Mouse (Mus musculus) liver, adult 2 months (tissue): Measurements from ENCODE around the gene Btg3. TPM values are rescaled to one million over a fixed set of nuclear protein-coding genes. Genes with fewer than 3 reads are reported as not detected.
A peak's percentile ranks its signal among the peaks of the same experiment; 100 is the strongest.

Experiments used
- DNase-seq: peaks from one replicate; pipeline ENCODE4 v3.0.0-alpha.2; 2011; ENCODE audit warnings: low read depth, low spot score; ENCODE audit errors: extremely low read depth
- H3K27ac ChIP-seq: fragments of 200-500 bp; replicated peaks from 2 replicates; pipeline ENCODE4 v1.5.1; 2012; ENCODE audit warnings: low read depth, mild to moderate bottlenecking, control low read depth, inconsistent platforms, low read length; ENCODE audit not compliant: insufficient read depth
- H3K27me3 ChIP-seq: fragments of 200-500 bp; 2 replicates; pipeline ENCODE4 v1.6.1; 2012; ENCODE audit warnings: mild to moderate bottlenecking, moderate library complexity, low read length, inconsistent platforms; ENCODE audit not compliant: control insufficient read depth, insufficient read depth
- H3K36me3 ChIP-seq: fragments of 200-500 bp; 2 replicates; pipeline ENCODE4 v1.6.1; 2012; ENCODE audit warnings: low read length, inconsistent platforms; ENCODE audit not compliant: control insufficient read depth, insufficient read depth
- H3K4me1 ChIP-seq: fragments of 200-500 bp; 2 replicates; pipeline ENCODE4 v1.6.1; 2011; ENCODE audit warnings: low read length; ENCODE audit not compliant: control insufficient read depth, insufficient read depth
- H3K4me3 ChIP-seq: fragments of 200-500 bp; 2 replicates; pipeline ENCODE4 v1.5.1; 2011; ENCODE audit warnings: low read depth, mild to moderate bottlenecking, control low read depth, low read length, moderate library complexity; ENCODE audit not compliant: insufficient read depth
- H3K79me2 ChIP-seq: fragments of 200-500 bp; 2 replicates; pipeline ENCODE4 v1.6.1; 2012; ENCODE audit warnings: inconsistent platforms, mild to moderate bottlenecking, low read length, moderate library complexity; ENCODE audit not compliant: control insufficient read depth, insufficient read depth
- H3K9ac ChIP-seq: fragments of 200-500 bp; 2 replicates; pipeline ENCODE4 v1.6.1; 2012; ENCODE audit warnings: low read depth, mild to moderate bottlenecking, control low read depth, inconsistent platforms, low read length
- CTCF ChIP-seq: fragments of 200-500 bp; IDR thresholded peaks from 2 replicates; pipeline ENCODE4 v1.5.1; 2011; ENCODE audit warnings: low read depth, low read length, control low read depth
- POLR2A ChIP-seq: fragments of 200-500 bp; IDR thresholded peaks from 2 replicates; pipeline ENCODE4 v1.6.1; 2011; ENCODE audit warnings: low read length, control low read depth; ENCODE audit not compliant: insufficient read depth; ENCODE audit errors: extremely low read depth
- whole genome bisulfite sequencing: fragments of 180-500 bp; shearing (Covaris S2); methylation state at CpG from one replicate; pipeline ENCODE4 v1.1.7; 2018; 5-methylcytosine and 5-hydroxymethylcytosine counted together
- polyA plus RNA-seq: library from polyadenylated mRNA; depleted of rRNA; stranded (reverse); fragments of >200 nt; gene quantifications from 2 replicates; pipeline ENCODE4 v1.2.3, GENCODE M21; 2012
- total RNA-seq: library from RNA; depleted of rRNA; stranded (reverse); fragments of >200 nt; gene quantifications from 2 replicates; pipeline ENCODE4 v1.2.3, GENCODE M21; 2014

Gene Btg3
- total and polyA plus RNA-seq, 2 experiments: 0.73 to 1.5 TPM

DNA sequence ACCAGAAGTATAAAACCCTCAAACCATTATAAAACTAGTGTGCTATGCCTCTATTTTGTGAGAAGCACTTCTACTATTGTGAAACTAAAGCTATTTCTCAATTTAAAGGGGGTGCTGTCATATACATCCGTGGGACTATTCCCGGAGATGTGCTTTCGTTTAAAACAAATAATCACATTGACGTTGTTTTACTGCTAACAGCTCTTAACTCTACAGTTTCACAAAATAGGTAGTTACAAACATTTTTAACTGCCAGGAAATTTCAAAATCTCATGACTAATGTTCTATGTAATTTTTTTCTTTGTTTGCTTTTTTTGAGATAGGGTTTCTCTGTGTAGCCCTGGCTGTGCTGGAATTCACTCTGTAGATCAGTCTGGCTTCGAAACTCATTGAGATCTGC lies 1.5 kb upstream of the Btg3 start:
- H3K4me1 ChIP-seq: no peaks in the 10 kb centered on the region; the same call in 1 of the 2 replicates
- WGBS: 35% methylated on average over 5 of the region's 5 CpGs
- no peak overlapping the region for H3K4me3 ChIP-seq
- peaks cover 4% of the 10 kb centered on the region; the same call in 1 of the 2 replicates for H3K79me2 ChIP-seq
- TF ChIP-seq CTCF (no peak), POLR2A (no peak)
- no peaks in the 10 kb centered on the region for H3K36me3 ChIP-seq
- H3K9ac ChIP-seq: no peak overlapping the region
- no peak overlapping the region for H3K27ac ChIP-seq
- DNase-seq: peak; percentile 15
- H3K27me3 ChIP-seq: no peaks in the 10 kb centered on the region

DNA sequence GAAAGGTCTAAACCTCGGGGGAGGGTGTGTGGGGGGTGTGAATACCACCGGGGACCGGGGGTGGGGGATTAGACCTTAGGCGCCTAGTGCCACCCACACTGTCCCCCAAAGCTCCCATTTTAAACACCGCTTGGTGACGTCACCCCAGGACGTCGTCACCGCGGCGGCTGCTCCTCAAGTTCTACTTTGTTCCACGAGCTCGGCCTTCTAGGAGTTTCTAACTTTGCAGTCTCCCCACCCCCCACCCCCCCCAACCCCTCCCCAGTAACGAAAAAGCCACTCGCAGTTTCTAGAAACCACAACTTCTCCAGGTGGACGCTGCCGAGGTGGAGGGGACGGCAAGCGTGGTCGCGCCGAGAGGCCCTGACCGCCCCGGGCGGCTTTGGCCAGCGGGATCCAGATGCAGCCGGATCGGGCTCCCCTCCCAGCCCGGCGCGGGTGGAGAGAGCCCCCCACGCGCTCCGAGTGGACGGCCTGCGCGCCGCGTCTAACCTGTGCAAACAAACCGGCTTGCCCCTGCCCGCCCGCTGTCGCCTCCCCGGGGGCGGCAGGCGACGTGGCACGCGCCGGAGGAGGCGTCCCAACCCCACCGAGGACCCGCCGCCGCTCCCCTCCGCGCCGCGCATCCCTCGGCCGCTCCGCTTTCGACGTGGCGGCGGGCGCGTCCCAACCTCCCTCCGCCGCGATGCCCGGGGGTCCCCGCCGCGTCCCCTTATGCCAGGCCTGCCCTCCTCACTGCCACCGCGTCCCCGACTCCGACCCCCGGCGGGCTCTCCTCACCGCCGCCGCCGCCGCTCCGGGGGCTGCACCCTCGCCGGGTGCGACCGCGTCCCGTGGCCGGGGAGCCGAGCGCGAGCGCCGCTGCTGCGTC lies 936 bp downstream of the Btg3 start:
- 1% methylated on average over 100 of the region's 100 CpGs for WGBS
- H3K4me1 ChIP-seq: no peaks in the 10 kb centered on the region
- peak overlapping the region; percentile 80 for H3K4me3 ChIP-seq
- TF ChIP-seq CTCF: no peak
- no peak for TF ChIP-seq POLR2A
- H3K79me2 ChIP-seq: peaks cover 4% of the 10 kb centered on the region; the same call in 1 of the 2 replicates
- no peak overlapping the region for H3K27ac ChIP-seq
- DNase-seq: no peak
- peak overlapping the region; percentile 91 for H3K9ac ChIP-seq
- no peaks in the 10 kb centered on the region for H3K27me3 ChIP-seq
- peaks cover 2% of the 10 kb centered on the region; the same call in 1 of the 2 replicates for H3K36me3 ChIP-seq

DNA sequence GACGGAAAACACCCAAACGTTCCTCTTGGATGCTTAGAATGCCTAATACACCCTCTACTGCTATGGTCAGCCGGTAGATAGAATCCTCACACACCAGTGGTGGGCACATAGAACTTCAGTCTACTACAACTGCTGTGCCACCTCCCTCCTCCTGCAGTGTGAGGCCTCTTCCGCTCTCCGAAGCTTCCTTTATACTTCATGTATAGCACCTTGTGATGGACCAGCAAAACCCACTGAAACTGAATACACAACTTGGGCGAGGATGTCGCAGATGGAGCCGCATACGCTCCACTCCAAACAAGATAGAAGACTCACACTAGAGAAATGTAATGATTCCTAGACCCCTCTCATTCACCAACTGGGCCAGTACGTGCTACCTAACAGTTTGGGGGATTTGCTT lies 1.8 kb downstream of the Btg3 start:
- Histone ChIP-seq H3K9ac (no peak overlapping the region), H3K36me3 (peaks cover 4% of the 10 kb centered on the region; the same call in 1 of the 2 replicates), H3K27me3 (no peaks in the 10 kb centered on the region), H3K79me2 (peaks cover 4% of the 10 kb centered on the region; the same call in 1 of the 2 replicates), H3K27ac (no peak overlapping the region), H3K4me3 (no peak overlapping the region), H3K4me1 (no peaks in the 10 kb centered on the region)
- no peak for DNase-seq
- 76% methylated on average over 10 of the region's 10 CpGs for WGBS
- TF ChIP-seq POLR2A (no peak), CTCF (no peak)

DNA sequence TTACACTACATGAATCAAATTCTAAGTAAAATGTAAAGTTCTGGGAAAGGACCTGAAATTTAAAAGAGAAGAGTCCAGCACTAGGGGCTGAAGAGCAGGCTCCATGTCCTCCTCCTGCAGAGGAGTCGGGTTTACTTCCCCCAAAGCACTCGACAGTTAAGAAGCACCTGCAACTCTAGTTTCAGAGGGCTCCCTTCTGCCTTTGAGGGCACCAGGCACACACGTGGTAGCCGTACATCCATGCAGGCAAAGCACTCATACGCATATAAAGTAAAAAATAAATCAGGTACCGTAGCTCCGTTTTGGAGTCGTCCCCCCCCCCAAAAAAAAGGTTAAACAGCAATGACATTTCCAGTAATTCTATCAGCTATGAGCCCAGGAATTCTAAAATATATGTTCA lies 3.2 kb downstream of the Btg3 start:
- Histone ChIP-seq H3K4me1 (no peaks in the 10 kb centered on the region), H3K79me2 (peaks cover 4% of the 10 kb centered on the region; the same call in 1 of the 2 replicates), H3K27ac (no peak overlapping the region), H3K9ac (no peak overlapping the region), H3K36me3 (peaks cover 11% of the 10 kb centered on the region; the same call in 1 of the 2 replicates), H3K27me3 (no peaks in the 10 kb centered on the region), H3K4me3 (no peak overlapping the region)
- TF ChIP-seq POLR2A (no peak), CTCF (no peak)
- DNase-seq: no peak
- WGBS: 89% methylated on average over 8 of the region's 8 CpGs

DNA sequence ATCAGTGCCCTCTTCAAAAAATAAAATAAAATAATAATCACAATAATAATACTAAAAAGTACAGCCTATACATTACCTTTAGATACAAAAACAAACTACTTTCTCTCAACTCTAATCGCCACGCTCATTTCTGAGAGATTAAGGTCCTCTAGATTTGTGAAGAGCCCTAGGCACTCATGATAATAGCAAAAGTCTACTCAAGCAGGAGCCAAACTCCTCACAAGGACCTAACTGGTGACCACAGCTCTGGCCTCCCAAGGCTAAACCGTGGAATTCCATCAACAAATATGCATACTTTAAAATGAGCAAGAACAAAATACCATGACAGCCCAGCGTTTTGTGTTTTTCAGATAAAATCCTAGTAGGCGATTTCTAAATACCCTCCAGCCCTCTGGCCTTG lies 4.2 kb downstream of the Btg3 start:
- Histone ChIP-seq H3K4me1 (no peaks in the 10 kb centered on the region), H3K9ac (no peak overlapping the region), H3K79me2 (peaks cover 4% of the 10 kb centered on the region; the same call in 1 of the 2 replicates), H3K27ac (no peak overlapping the region), H3K36me3 (peaks cover 17% of the 10 kb centered on the region; the same call in 1 of the 2 replicates), H3K27me3 (no peaks in the 10 kb centered on the region), H3K4me3 (no peak overlapping the region)
- WGBS: 83% methylated on average over 5 of the region's 5 CpGs
- no peak for DNase-seq
- TF ChIP-seq POLR2A: no peak
- no peak for TF ChIP-seq CTCF

DNA sequence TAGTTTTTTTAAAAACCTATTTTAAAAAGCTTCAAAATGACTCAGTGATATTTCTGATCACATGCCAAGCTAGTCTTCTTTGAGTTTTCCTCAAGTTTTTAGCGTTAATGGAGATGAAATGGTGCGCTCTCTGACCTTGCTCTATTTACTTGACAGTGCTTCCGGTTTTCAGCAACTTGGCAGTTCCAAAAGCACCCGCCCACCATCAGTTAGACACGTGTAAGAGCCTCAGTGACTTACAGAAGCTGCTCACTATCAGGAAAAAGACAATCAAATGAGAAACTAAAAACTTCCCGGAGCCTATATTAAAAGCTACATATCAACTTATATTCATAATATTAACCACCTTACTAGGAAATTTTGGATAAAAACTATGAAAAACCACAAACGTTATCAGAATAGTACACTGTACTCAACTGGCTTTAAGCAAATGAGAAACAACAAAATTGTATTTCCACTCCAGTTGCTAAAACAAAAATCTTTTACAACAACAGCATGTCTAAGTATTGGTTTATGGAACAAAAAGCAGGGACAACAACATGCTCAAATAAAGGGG lies 5.4 kb downstream of the Btg3 start:
- no peak for TF ChIP-seq POLR2A
- Histone ChIP-seq H3K79me2 (peaks cover 4% of the 10 kb centered on the region; the same call in 1 of the 2 replicates), H3K9ac (no peak overlapping the region), H3K4me3 (no peak overlapping the region), H3K27ac (no peak overlapping the region), H3K27me3 (no peaks in the 10 kb centered on the region), H3K36me3 (peaks cover 23% of the 10 kb centered on the region; the same call in 1 of the 2 replicates), H3K4me1 (no peaks in the 10 kb centered on the region)
- DNase-seq: peak; percentile 48
- 34% methylated on average over 7 of the region's 7 CpGs for WGBS
